Mouse (Mus musculus) bone marrow macrophage, adult 2 months (primary cell): Measurements from ENCODE around the gene Gpr173.

ENCODE experiments used
- CTCF ChIP-seq: IDR thresholded peaks from 2 replicates; pipeline ENCODE4 v1.5.1; 2012; ENCODE audit warnings: low read depth, mild to moderate bottlenecking, low read length, moderate library complexity
- POLR2A ChIP-seq: IDR thresholded peaks from 2 replicates; pipeline ENCODE4 v1.6.1; 2012; ENCODE audit warnings: mild to moderate bottlenecking, low read depth, low read length, borderline replicate concordance

DNA sequence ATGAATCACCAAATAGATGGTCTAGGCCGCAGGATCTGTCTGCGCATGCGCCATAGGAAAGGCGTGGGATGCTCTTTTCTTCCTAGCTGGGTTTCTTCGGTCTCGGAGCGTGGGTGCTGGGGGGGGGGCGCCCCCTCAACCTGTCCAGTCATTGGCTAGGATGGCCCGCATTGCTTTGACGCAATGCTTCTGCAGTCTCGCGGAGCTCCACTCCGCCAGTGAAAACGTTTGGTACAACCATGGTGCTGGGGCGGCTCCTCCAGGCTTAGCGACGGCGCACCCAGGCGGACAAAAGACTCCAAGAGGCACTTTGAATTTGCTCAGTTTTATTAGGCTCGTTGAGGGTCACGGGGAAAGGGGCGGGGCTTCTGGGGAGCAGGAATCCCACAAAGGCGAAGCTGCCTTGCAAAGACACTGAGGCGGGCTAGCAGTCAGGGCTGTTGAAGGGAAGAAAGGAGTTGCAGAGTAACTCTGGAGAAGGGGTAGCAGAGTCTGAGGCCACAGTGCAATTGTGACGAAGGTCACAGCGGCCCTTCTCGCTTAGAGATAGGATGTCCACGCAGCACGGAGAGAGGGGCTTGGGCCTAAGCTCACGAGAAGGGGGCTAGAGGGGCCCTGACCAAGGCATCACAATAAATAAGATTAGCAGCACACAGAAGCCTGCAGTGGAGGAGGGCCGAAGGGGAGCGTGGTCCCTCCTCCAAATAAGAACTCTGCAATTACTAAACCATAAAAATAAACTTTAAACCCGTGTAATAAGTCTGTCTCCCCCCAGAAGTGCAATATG lies 31.8 kb downstream of the Gpr173 start:
- TF ChIP-seq POLR2A (no peak), CTCF (no peak)
